Mouse (Mus musculus): ENCODE measurements around the gene Pgm3. TPM values are rescaled to one million over a fixed set of nuclear protein-coding genes. Genes with fewer than 3 reads are reported as not detected.
"Not testable (repeated sequence)": the region's sequence is repeated elsewhere in the genome, so short reads cannot be mapped to it uniquely, and the experiment has no call there.

The Pgm3 gene
- polyA plus RNA-seq (2016; fragmentation: Nextera tagmentation; extraction: Ambion mirVana) = 38.9 and 39.1 TPM in 2 replicates

DNA sequence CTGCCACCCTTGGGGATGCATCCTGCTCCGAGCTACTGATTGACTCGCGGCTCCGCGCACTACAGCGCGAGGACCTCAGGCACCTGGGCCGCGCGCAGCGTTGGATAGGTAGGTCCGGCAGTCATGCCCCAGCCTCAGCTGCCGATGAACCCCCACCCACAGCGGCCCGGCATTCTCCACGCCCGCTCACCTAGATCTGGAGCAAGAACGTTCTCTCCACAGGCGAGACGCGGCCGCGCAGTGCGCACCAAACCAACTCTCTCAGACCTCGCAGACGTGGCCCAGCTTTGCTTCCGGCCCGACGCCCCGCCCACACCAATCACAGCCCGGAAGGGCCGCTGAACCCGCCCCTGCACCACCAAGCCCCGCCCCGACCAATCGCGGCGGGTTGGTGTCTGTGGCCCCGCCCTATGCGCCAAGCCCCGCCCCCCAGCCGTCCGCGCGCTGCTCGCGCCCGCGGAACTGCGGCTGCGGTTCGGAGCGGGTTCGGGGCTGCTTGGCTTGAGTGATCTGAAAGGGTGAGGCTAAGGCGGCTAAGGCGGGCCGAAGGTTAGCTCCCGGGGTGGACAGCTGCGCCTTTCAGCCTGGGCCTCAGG is at the start of gene Pgm3, which contains the start of gene Rwdd2a:
Pgm3 (minus strand) TSS at position 303 of the 596 bp plus-strand sequence.
Rwdd2a (plus strand) TSS at position 452 of the 596 bp plus-strand sequence.
- Histone ChIP-seq H3K4me1 (replicated peaks) (peaks cover 20% of the 10 kb centered on the region), H3K36me3 (peaks cover 30% of the 10 kb centered on the region), H3K9me3 (no peaks in the 10 kb centered on the region), H3K27ac (peak within 1 kb of the TSS; percentile 88), H3K27me3 (ENCODE audit: insufficient read depth, poor library complexity, severe bottlenecking) (no peaks in the 10 kb centered on the region), H3K4me3 (peak within 1 kb of the TSS; percentile 81)
- peak; percentile 96 for DNase-seq (ENCODE audit: low spot score)
- under 1% methylated on average over 59 of the region's 59 CpGs for WGBS

DNA sequence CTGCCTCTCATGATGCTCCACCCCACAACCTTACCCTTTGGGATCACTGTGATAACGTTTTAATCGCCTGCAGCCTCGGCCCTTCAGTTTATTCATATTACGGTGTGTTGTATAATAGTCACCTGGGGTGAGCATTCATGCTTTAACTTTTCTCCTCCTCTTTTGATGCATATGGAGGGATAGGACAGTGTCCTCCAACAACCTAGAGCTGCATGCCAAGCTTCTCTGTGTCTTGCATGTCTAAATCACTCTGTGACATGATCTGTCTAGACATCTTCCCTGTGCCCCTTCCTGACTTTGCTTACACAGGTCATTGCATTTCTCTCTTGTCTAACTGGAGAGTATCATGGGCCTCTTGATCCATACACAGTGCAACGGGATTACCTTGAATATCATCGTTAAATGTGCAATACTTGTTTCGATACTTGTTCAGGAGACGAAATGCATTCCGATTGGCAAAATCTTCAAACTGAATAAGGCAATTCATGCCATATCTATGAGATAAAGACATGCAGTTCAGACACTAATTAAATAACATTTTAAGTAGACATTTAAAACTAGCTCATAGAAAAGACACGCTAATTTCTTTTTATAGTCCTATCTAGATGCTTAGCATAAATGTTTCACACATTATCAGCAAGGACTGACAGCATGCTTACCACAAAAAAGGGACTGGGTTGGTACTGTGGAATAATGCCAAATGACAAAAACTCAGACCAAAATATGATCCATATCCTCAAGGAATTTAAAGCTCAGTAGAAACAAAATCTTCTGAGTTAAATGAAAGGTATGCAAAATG is 47.9 kb upstream of the Pgm3 start:
- no peak for DNase-seq (ENCODE audit: low spot score)
- WGBS = 86% methylated on average over 10 of the region's 10 CpGs
- no peaks in the 10 kb centered on the region for H3K9me3 ChIP-seq
- no peak overlapping the region for H3K27ac ChIP-seq
- no peak overlapping the region for H3K4me3 ChIP-seq
- H3K4me1 ChIP-seq (replicated peaks) = no peaks in the 10 kb centered on the region
- H3K36me3 ChIP-seq = no peaks in the 10 kb centered on the region
- no peaks in the 10 kb centered on the region for H3K27me3 ChIP-seq (ENCODE audit: insufficient read depth, poor library complexity, severe bottlenecking)

DNA sequence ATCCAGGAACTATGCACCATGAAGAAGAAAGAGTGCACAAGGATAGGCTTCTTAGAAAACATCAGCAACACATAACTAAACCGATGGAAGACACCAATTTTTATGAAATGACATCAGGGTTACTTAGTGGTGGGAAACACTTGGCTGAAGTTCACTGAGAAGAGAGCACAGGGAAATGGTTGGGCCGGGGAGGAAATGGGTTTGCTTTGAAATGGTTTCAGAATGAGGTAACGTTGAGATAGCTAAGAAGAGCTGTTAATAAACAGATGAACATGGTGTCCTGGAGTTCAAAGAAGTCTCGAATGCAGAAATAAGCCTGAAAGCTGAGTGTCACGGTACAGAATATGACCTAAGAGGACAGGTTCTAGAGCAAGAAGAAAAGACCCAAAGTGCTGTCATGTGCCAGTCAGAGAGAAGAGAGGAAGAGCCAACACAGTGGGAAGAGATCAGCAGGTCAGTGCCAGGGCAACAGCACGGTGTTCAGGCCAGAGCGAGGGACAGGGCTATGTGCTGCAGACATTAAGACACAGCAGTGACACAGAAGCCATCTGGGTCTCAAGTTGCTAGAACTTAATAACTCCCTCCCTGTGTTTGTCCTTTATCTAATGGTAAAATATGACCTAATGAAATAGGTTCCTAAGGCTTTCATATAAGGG is 46.3 kb upstream of the Pgm3 start:
- H3K4me3 ChIP-seq = no peak overlapping the region
- no peaks in the 10 kb centered on the region for H3K4me1 ChIP-seq (replicated peaks)
- 84% methylated on average over 7 of the region's 7 CpGs for WGBS
- H3K9me3 ChIP-seq = no peaks in the 10 kb centered on the region
- H3K27me3 ChIP-seq (ENCODE audit: insufficient read depth, poor library complexity, severe bottlenecking) = no peaks in the 10 kb centered on the region
- no peak for DNase-seq (ENCODE audit: low spot score)
- no peak overlapping the region for H3K27ac ChIP-seq
- H3K36me3 ChIP-seq = no peaks in the 10 kb centered on the region

DNA sequence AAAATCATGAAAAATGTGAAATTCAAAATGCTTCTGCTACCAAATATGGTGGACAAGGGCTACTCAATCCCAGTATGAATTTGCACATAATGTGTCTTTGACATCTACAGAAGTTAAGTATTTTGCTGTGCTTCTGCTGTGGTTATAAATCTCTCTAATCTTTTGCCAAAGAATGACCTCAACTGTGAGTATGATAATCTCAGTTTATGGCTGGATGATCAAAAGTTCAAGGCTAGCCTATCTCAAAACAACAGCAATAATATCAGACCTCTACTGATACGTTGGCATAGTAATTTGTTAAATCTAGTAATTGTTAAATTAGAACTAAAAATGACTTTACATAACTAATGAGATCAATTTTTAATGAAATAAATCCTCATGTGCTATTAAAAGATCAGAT is 44.1 kb upstream of the Pgm3 start:
- no peak for DNase-seq (ENCODE audit: low spot score)
- Histone ChIP-seq H3K9me3 (no peaks in the 10 kb centered on the region), H3K4me3 (no peak overlapping the region), H3K36me3 (no peaks in the 10 kb centered on the region), H3K27me3 (ENCODE audit: insufficient read depth, poor library complexity, severe bottlenecking) (no peaks in the 10 kb centered on the region), H3K27ac (no peak overlapping the region), H3K4me1 (replicated peaks) (no peaks in the 10 kb centered on the region)
- 86% methylated on average over 1 of the region's 1 CpGs for WGBS

DNA sequence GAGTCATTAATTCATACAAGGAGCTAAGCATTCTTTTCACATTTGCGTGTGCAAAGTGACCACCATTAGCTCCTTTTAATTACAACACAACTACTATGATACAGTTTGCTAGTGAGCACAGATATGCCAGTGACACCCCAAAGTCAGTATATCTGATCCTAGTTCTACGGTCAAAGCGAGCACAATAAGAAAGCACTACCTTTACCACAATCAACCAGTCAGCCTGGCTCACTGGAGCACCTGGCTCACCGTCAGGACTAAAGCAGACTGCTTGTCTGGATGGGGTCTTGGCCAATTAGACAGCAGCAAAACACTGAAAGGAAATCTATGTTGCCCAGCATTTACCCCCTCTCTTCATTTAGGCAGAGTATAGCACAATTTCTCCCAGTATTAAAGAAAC is 40.4 kb upstream of the Pgm3 start:
- H3K27me3 ChIP-seq (ENCODE audit: insufficient read depth, poor library complexity, severe bottlenecking) = no peaks in the 10 kb centered on the region
- H3K4me3 ChIP-seq = no peak overlapping the region
- no peak for DNase-seq (ENCODE audit: low spot score)
- no peaks in the 10 kb centered on the region for H3K9me3 ChIP-seq
- H3K36me3 ChIP-seq = no peaks in the 10 kb centered on the region
- WGBS = 94% methylated on average over 4 of the region's 4 CpGs
- H3K27ac ChIP-seq = no peak overlapping the region
- no peaks in the 10 kb centered on the region for H3K4me1 ChIP-seq (replicated peaks)

DNA sequence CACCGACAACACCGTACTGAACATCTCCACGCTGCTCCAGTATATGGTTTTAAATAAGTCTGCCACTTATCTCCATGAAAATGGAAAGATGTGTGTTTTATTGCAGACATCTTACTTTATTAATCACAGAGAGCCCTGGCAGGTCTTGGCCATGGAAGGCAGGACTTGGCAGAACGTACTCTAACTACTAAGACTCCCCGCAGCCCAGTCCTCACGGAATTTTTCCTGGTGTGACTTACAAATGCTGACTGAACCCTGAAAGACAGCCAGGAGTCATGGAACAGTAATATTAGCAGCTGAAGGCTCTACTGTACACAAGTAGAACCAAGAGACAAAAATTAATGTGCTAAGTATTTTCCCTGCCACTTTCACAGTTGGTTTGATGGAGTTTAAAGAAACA is 34.1 kb upstream of the Pgm3 start:
- Histone ChIP-seq H3K27me3 (ENCODE audit: insufficient read depth, poor library complexity, severe bottlenecking) (no peaks in the 10 kb centered on the region), H3K36me3 (no peaks in the 10 kb centered on the region), H3K4me3 (no peak overlapping the region), H3K9me3 (no peaks in the 10 kb centered on the region), H3K4me1 (replicated peaks) (no peaks in the 10 kb centered on the region), H3K27ac (no peak overlapping the region)
- no peak for DNase-seq (ENCODE audit: low spot score)
- 91% methylated on average over 6 of the region's 6 CpGs for WGBS

DNA sequence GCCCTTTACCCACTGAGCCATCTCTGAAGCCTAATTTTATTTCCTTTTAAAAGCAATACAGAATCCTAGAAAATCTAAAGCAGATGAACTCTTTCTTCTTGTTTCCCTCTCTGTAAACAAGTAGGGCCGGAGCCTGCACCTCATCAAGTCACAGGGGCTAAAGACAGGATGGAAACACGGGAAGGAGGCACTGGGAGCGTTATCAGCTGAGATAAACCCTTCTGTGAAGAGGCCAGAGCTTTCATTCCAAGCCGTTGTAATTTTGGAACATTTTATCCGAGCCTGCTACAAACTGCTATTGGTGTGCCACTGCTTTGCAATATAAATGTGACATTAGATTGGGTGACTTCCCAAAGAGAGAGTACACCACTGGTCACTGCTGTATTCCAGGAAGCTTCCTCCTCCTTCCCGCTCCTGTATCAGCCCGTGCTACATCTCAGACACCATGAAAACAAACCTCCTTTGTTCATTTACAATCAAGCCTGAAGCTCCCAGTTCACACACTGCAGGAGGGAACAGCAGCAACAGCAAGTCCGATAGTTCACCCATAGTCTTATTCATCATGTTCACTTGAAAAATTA is 28.2 kb upstream of the Pgm3 start:
- Histone ChIP-seq H3K27me3 (ENCODE audit: insufficient read depth, poor library complexity, severe bottlenecking) (no peaks in the 10 kb centered on the region), H3K27ac (no peak overlapping the region), H3K4me1 (replicated peaks) (no peaks in the 10 kb centered on the region), H3K9me3 (no peaks in the 10 kb centered on the region), H3K36me3 (no peaks in the 10 kb centered on the region), H3K4me3 (no peak overlapping the region)
- 67% methylated on average over 8 of the region's 8 CpGs for WGBS
- DNase-seq (ENCODE audit: low spot score) = no peak

DNA sequence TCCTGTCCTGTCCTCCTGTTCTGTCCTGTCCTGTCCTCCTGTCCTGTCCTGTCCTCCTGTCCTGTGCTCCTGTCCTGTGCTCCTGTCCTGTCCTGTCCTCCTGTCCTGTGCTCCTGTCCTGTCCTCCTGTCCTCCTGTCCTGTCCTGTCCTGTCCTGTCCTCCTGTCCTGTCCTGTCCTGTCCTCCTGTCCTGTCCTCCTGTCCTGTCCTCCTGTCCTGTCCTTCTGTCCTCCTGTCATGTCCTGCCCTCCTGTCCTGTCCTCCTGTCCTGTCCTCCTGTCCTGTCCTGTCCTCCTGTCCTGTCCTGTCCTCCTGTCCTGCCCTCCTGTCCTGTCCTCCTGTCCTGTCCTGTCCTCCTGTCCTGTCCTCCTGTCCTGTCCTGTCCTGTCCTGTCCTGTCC is 25.3 kb upstream of the Pgm3 start:
- H3K4me3 ChIP-seq; H3K27me3 ChIP-seq (ENCODE audit: insufficient read depth, poor library complexity, severe bottlenecking); H3K27ac ChIP-seq; H3K36me3 ChIP-seq; H3K4me1 ChIP-seq (replicated peaks); DNase-seq (ENCODE audit: low spot score); H3K9me3 ChIP-seq: not testable (repeated sequence)

DNA sequence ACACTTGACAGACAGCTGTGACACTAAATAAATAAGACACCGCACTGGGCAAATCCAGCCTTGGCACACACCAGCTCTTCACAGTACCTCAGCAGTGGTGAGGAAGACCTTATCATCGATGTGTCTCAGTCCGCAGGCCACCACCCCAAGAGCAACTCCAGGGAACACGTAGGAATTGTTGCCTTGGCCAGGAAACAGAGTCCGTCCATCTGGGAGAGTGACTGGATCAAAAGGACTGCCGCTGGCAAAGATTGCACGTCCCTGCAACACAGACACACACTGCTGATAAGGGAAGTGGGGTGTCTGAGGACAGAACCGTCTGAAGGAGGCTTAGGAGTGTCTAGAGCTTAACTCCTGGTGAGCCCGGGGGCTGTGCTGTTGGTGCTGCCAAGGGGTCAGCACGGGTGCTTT is 22.7 kb upstream of the Pgm3 start:
- not testable (repeated sequence) for H3K36me3 ChIP-seq; H3K27me3 ChIP-seq (ENCODE audit: insufficient read depth, poor library complexity, severe bottlenecking); DNase-seq (ENCODE audit: low spot score); H3K27ac ChIP-seq; H3K4me1 ChIP-seq (replicated peaks); H3K4me3 ChIP-seq; H3K9me3 ChIP-seq
- WGBS = 82% methylated on average over 10 of the region's 10 CpGs

DNA sequence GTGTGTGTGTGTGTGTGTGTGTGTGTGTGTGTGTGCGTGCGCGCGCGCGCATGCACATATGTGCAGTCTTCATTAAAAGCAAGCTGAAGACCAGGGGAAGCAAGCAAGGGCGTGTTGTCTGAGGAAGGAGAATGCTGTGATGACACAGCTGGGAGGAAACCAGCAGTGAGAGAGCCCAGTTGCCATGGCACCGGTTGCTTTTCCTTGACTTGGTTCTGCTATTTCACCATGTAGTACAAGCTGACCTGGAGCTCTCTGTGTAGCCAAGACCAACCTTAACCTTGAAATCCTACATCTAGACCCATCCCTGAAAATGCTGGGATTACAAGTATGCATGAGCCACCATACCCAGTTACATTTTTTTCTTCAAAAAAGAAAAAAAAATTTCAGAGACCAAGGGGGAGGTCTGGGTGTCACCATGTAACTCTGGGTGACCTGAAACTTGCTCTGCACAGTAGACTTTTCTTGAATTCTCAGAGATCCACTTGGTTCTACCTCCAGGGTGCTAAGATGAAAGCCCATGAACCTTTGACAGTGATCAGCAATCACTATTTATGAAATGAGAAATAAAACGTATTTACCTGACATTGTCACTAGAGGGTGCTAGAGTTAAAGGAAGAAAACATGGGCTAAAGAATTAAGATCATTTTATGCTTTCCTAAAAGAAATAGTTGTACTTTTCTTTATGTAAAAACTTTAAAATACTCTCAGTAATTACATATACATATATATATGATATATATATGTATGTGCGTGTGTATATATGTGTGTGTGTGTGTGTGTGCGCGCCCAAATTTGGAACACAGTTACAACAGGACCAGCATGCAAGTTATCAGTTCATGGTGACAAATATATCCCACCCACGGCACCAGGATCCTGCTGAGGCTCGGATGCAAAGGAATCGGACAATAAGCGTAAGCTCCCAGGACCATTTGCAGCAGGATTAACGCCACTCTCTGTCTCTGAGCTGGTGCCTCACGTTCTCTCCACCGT is 21.3 kb upstream of the Pgm3 start:
- no peak for DNase-seq (ENCODE audit: low spot score)
- H3K4me1 ChIP-seq (replicated peaks) = no peaks in the 10 kb centered on the region
- no peak overlapping the region for H3K27ac ChIP-seq
- 81% methylated on average over 19 of the region's 19 CpGs for WGBS
- no peaks in the 10 kb centered on the region for H3K27me3 ChIP-seq (ENCODE audit: insufficient read depth, poor library complexity, severe bottlenecking)
- no peaks in the 10 kb centered on the region for H3K9me3 ChIP-seq
- H3K36me3 ChIP-seq = no peaks in the 10 kb centered on the region
- H3K4me3 ChIP-seq = no peak overlapping the region

DNA sequence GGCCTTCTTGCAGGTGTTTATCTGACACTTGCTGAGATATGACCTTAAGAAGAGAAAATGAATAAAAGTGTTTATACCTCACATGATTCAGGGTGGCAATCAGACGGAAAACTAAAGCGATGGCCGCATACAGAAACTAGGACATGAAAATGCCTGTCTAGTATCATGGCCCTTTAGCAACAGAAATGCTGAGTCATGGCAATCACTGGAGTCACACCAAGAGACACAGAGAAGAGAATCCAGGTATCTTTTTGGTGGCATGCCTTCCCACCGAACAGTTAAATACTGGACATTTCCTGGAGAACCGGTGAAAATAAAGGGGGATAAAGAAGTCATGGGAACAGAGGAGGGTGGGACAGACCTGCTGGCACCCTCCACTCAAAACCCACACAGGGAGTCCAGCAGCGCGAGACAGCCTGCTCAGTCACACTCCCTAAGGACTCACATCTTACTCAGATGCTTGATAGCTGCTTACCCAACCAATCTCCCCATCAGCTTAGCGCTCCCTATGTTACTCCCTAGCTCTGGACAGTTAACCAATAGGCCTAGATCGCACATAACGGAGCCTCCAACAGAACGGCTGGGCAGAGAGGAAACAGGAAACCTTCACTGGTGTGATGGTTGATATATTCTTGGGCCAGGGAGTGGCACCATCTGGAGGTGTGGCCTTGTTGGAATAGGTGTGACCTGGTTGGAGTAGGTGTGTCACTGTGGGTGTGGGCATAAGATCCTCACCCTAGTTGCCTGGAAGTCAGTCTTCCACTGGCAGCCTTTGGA is 15.6 kb upstream of the Pgm3 start:
- no peak overlapping the region for H3K4me3 ChIP-seq
- DNase-seq (ENCODE audit: low spot score) = no peak
- H3K9me3 ChIP-seq = no peaks in the 10 kb centered on the region
- no peaks in the 10 kb centered on the region for H3K27me3 ChIP-seq (ENCODE audit: insufficient read depth, poor library complexity, severe bottlenecking)
- no peaks in the 10 kb centered on the region for H3K36me3 ChIP-seq
- H3K27ac ChIP-seq = no peak overlapping the region
- WGBS = 95% methylated on average over 11 of the region's 11 CpGs
- no peaks in the 10 kb centered on the region for H3K4me1 ChIP-seq (replicated peaks)

All from hindbrain, embryonic 10.5 days (tissue).